Mouse (Mus musculus): ENCODE results near the gene Scn4b.

Scn4b gene

DNA sequence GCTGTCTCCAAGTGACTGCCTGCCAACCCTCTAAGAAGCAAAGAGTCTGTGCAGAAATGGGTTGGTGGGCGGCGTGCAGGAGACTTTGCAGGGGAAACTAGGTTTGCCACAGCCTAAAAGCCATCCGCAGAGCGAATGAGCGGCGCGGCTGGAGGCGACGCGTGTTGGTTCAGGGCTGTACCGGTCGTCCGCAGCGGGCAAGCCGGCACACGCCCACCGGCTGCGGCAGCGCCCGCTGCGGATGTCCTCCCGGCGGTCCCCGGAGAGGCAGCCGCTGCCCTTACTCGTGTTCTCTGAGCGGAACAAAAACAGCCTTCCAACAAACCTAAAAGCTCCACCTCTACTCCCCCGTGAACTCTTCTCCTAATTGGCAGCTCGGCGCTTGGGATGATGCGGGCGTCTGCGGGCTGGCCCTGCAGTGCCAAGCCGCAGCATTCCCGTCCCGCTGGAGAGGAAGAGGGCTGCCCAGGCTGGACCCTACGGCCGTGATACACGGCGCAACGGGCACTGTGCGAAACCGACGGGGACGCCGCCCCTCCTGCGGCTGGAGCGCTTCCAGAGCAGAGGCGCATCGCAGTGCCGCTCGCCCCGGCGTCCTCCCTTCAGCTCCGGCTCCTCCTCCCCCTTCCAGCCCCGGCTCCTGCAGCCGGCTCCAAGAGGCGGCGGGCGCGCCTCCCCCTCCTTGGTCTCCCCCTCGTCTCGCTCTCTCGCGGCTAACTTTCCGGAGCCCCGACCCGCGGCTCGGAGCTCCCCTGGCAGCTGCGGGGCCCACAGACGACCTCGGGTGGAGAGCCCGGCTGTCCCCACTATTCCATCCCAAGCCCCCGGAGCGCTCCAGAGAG is at the start of gene Scn4b:
TSS of gene Scn4b (plus strand) at position 205 of the 842 bp plus-strand sequence.
- no peak for DNase-seq (ENCODE audit: low read depth)

DNA sequence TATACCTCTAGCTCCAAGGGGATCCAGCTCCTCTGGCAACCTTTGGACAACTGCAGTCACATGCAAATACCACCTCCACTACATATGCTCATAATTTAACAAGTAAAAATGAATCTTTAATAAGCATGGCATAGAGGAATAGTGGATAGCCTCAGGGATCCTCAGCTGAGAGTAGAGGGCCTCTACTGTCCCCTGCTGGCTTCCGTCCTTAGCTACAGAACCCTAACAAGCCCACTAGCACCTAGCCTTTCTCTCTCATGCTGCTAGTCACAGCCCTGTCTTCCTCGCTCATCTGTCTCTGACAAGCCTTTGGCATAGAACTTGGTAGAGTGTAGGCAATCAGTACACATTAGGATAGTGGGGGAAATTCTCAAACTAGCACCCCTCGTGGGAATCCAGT is 47.4 kb upstream of the Scn4b start:
- no peak for DNase-seq (ENCODE audit: low read depth)

DNA sequence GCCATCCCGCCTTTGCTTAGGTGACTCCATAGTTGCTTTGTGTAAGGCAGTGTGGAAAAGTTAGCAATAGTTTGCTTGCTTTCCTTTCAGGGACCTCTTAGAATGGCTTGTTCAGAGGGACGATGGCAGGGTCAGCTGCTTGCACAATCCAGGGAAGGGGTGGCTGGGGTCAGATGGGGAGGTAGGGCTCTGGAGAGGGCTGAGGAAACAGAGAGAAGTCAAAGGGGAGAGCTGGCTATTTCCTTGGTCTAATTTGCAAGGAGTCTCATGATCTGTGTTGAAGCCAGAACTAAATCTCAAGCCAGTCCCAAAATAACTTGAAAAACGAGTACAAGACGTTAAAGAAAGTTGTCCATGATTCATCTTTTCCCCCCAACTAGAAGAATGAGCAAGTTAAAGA is 45.6 kb upstream of the Scn4b start:
- no peak for DNase-seq (ENCODE audit: low read depth)

DNA sequence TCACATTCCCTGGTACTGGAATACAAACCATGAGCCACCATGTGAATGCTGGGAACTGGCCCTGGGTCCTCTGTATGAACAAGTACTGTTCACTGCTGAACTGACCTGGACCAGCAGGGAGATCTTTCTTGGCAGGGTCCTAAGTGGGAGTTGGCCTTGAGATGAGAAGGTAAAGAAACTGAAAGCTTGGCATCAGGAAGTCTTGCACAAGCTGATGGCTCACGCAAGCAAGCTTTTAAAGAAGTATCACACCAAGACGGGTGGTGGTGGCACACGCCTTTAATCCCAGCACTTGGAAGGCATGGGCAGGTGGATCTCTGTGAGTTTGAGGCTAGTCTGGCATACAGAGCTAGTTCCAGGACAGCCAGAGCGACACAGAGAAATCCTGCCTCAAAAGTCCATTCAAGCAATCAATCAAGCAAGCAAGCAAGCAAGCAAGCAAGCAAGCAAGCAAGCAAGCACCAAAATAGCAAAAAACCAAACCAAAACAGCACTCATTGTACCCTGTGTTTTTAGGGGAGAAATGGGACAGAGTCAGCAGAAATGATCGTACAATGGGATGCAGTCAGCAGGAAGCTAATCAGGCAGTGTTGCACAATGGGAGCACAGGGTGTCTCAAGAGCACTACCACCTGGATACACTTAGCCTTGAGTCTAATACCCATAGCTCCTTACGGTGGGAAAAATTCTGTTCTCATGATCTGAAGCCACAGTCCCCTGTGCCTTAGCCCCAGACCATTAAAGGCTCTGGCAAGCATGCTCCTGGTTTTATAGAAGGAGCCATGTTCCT is 42.9 kb upstream of the Scn4b start:
- DNase-seq (ENCODE audit: low read depth): no peak

DNA sequence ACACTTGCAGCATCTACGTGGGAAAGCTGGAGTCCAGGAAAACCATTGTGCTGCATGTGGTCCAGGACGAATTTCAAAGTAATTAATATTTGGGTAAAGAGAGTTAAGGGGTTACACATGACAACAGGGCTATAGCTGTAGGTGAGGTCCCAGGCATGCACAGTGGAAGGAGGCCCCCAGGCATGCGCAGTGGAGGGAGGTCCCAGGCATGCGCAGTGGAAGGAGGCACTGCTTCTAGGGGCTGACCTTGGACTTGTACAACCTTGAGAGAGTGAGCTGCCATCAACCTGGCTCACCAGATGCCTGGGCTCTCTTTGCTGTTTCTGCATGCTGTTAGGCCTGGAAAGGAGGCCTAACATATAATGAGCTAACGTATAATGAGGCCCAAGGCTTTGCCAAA is 40.3 kb upstream of the Scn4b start:
- DNase-seq (ENCODE audit: low read depth): no peak

DNA sequence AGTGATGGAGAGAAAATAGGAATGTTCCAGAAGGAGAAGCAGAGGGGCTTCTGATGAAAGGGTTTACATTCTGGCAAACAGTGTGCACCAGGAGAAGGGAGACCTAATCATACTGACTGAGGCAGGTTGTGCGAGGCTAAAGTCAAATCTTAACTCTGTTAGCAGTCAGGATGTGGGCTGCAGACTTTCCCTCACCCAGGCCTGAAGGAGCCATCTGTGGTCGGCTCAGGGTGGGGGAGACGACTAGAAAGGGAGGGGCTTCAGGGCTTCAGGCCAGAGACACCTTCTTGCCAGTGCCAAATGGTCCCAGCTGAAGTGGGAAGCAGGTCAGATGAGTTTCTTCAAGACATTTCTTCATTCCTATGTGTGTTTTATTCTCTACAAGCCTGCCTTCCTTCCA is 39.8 kb upstream of the Scn4b start:
- no peak for DNase-seq (ENCODE audit: low read depth)

DNA sequence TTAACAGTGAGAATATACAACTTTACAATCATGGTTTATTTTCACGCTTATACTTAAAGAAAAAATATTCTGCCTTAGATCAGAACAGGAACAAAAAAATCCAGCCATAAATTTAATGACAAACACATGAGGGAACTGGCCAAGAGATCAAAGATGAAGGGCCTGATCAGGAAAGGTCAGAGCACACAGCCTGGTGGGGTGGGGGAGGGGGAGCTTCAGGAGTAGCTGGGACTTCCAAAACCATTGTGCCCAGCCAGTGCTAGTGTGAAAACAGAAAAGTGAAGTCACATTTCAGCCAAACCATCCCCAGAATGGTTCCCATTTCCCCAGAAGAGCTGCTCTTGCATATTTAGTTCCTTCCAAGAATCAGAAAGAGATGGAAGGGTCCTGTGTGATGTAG is 35.7 kb upstream of the Scn4b start:
- no peak for DNase-seq (ENCODE audit: low read depth)

DNA sequence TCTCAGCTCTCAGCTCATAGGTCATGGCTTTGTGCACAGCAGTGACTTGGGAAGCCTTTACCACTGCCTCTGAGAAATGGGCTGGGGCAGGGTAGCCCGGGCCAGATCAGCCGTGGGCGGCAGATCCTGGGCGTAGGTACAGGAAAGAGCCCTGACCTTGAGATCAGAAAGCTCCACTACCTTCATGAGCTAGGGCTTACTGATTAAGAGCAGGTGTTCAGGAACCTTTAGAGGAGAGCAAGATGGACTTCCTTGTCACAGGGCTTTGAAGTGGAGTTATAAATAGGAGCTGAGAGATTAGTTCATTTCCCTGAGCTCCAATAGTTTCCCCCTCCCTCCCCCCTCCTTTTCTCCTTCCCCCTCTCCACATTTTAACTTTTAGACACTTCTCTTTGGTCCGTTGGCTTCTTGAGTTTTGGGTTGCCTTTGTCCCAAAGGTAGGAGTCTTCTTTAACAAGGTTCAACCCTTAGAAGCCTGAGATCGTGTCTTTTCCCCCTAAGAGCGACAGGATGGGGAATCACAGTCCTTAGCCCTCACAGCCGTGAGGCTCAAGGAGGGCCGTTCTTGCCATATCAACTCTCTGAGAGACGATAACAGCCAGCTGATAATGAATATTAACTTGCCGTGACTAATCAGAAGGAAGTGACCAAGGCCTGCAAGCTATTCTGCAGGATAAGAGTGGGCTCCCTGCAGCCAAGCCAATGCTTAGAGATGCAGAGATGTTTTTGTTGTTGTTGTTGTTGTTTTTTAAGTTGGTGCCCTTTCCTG is 34.8 kb upstream of the Scn4b start:
- DNase-seq (ENCODE audit: low read depth): no peak

DNA sequence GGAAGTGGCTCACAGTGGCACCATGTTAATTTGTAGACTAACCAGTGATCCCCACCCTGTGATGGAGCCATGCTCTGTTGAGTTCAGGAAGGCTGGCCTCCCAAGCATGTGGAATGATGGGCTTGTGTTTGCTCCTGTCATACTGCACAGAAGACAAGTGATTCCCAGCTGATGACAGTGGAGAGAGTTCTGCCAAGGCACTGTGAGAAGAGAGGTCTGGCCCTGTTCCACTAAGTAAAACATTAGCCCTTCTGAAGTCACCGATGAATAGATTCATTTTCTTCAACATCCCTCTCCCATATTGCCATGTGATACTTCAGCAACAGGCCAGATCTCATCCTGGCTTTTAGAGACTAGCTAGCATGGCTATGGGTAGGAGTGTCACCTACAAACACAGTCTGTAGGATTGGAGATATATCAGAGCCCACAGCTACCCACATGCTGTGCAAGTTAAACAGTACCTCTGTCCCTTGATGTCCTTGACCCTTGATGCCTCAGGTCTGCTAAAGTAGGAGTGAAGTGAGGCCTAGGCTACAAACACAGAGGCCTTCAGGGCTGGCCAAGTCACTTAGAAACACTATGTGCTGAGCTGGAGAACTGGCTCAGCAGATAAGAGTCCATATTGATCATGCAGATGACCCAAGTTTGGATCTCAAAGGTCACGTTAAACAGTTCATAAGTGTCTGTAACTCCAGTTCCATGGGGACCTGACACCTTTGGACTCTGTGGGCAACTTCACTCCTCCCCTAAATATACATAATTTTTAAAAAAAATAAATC is 32.4 kb upstream of the Scn4b start:
- DNase-seq (ENCODE audit: low read depth): no peak

DNA sequence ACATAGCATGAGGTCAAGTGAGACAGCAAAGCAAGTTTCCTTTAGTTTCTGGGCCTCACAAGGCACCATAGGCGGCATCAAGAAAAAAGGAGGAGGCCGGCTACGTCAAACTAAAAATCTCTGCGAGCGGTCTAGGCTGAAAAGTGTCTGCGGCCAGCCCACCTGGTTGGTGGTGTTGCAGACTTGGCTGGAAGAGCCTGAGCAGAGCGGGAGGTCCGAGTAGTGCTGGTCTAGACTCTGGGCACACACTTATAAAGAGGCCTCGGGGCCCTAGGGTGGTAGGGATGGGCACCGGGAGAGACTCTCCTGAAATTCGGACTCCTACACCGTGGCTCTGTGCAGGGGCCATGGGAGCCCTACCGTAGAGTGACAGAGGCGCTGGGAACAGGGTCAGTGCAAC is 22.5 kb upstream of the Scn4b start:
- no peak for DNase-seq (ENCODE audit: low read depth)

DNA sequence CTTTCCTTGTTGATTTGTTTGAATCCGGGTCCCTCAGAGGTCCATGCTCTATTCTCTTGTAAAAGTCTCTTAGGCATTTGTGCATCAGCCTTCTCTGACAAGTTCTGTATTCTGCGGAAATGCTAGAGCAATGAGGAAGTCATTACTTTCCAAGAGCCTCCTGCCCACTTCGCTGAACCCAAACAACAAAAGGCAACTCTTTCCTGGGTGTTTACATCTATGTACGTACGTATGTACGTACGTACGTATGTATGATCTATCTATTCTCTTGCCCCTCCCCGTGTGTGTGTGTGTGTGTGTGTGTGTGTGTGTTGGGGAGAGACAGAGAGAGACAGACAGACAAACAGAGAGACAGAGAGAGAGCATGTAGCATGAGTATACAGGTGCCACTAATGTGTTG is 21.4 kb upstream of the Scn4b start:
- DNase-seq (ENCODE audit: low read depth): no peak

DNA sequence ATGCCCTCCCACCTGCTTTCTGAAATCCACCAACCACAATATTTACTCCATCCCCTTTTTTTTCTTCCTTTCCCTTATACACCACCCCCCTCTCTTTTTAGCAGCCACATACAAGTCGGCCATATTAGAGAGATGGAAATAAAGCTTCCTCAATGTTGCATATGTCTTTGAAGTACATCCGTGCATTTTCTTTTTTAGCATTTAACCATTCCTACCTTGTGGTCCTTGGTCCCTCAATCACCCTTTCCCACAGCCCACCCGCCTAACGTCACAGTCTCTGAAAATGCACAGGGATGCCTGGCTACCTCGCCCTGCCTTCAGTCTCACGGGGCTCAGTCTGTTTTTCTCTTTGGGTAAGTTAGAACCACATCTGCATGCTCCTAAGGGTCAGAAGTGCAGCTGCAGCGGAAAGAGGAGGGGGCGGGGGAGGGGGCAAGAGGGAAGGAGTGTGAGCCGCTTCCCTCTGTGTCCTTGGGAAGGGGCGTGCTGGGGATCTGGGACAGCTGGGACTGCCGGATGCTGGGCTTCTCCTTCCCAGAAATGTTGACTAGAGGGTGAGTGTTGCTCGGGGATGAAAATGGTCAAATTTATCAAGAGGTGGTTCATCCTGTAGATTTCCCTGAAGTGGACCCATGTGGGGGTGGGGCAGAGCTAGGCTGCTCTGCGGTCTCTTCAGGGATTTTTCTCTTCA is 20.3 kb upstream of the Scn4b start, which contains the start of gene Scn2b:
TSS of gene Scn2b (plus strand) at position 42 of the 691 bp plus-strand sequence.
- no peak for DNase-seq (ENCODE audit: low read depth)

DNA sequence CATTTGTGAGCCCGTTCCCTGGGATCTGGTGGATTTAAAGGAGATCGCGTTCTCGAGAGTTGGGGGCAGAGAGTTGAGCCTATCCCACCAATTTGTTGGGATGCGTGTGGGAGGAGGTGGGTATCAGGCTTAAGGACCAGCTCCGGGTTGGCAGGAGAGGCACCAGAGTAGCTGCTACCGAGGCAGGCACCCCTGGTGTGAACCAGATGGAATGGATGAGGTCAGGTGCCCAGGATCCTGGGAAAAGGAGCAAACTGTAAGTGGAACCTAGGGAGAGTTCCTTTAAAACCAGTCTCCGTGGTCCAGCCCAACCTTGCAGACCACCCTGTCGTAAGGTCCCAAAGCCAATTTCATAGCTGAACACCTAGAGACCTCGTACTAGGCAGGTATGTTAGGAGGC is 19.6 kb upstream of the Scn4b start:
- no peak for DNase-seq (ENCODE audit: low read depth)

DNA sequence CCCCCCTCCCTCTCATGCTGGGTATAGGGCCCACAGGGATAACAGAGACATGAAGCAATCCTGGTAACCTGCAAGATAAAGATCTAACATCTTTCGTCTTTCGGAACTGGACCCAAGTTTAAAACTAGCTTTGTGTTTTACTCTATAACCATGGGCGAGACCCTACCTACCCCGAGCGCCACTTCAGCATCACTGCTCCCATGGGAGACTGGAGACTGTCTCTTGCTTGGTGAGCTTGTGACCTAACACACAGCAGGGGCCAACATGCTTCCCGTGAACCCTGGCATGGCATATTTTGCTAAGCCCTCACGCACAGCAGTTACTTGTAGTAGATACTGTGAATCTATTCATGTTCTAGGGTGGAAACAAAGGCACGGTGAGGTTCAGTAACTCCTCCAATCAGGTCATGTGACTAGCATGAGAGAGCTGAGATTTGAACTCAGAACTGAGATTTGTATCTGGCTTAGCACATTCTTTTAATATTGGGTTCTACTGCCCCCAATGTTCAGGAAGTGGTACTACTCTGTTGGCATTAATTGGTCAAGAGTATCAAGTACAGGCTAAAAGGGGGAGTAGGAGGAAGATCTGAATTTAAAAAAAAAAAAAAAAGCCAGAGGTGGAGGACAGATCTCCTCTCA is 18.8 kb upstream of the Scn4b start:
- DNase-seq (ENCODE audit: low read depth): no peak

DNA sequence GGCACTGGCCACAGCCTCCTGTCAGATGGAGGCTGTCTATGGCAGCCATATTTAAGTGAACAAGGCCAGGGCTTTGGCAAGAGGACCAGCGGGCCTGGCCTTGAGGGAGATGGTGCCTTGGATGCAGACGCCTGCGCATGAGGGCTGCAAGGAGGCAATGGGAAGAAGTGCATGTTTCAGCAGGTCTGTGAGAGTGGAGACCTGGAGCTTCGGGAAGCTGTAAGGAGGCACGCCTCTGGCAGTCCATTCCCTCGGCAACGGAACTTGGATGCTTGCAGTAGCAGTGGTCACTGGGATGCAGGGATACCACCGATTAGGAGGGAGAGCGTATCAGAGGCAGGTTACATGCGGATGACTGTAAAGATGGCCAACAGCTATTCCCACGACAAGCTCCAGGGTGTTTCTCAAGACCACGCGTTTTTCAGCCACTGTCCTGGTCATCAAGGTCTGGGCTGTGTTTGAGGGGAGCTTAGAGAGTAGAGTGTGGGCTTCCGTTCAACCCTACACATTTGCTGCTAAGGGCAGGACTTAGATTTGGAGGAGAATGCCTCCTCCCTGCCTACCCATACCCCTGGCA is 18.2 kb upstream of the Scn4b start:
- no peak for DNase-seq (ENCODE audit: low read depth)

DNA sequence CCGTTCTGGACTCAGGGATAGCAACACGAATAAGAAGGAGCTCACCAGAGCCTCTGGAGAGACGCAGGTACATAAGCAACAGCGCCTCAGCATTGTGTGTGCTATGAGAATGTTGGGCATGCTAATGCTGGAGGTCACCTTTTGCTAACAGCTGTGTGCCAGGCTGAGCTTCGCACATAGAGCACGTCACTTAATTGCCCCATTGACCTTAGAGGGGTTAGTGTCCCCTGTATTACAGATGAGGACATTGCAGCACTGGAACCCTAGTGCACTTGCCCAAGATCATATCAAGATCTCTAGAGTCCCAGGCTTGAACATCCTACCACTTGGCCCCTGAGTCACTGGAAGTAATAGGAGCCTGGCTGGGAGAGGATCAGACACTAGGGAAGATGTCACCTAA is 17.6 kb upstream of the Scn4b start:
- no peak for DNase-seq (ENCODE audit: low read depth)

DNA sequence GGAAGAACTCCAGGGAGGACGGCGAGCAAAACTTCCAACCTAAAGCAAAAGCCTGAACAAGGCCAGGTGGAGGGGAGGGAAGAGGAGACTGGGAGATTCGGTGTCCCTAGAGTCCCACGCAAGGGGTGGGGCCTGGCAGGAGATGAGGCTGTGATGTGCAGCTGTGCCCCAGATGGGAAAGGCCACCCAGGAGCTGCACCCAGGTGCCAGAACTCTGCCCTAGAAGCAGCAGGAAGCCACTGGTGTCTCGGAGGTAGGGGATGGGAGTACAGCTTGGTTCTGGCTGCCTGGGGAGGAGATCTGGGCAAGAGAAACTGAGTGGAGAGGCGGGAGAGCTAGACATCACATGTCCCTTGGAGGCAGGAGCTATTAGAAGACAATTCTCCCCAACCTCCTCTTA is 17.2 kb upstream of the Scn4b start:
- no peak for DNase-seq (ENCODE audit: low read depth)

DNA sequence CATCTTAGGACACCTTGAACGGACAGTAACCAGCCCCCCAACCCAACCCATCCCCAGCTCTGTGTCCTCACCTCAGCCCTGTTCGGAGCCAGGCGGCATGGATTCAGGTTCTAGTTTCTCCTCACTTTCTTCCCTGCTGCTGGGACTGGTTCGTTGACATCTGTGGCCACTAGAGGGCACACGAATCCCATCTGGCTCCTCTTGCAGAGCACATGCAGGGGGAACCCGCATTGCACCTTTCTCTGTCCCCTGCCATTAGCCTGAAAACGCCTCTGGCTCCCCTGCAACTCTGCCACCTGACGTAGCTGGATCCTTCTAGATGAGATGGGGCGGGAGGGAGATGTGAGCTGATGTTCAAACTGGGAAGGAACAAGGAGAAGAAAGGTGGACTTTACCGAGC is 16.4 kb upstream of the Scn4b start:
- DNase-seq (ENCODE audit: low read depth): peak; percentile 62

DNA sequence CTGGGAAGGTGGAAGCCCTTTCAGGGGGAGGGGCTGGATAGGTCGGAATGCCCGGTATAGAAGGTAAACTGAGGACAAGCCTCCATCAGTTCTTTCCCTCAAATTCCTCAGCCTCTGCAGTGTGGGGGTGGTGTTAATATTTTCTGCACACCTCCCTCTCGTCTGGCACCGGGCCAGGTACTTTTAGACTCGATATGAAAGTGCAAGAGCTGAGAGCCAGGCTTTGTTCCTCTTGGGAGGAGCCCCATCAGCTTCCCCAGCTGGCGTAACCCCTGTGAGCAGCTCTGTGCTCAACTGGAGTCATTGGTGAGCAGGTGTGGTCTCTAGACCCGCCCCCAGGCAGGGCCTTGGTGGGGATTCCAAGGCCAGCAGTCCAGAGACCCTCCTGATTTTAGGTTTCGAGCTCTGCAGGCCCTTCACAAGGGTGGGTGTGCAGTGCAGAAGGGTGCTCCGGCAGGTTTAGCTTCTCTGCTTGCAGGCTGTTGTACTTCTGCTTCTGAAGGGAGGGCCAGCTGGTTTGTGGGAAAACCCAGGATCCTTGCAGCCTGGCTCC is 15.9 kb upstream of the Scn4b start:
- DNase-seq (ENCODE audit: low read depth): no peak

DNA sequence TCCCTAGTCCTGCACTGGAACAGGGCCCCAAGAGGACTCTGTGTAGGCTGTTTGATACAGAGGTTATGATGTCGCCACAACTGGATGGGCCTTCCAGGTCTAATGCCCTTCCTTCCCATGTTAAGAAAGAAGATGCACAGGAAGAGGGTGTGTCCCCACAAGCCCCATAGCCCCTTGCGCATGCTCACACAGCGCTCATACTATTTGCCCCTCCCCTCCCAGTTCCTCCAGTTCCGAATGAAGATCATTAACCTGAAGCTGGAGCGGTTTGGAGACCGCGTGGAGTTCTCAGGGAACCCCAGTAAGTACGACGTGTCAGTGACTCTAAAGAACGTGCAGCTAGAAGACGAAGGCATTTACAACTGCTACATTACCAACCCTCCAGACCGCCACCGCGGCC is 13.0 kb upstream of the Scn4b start:
- DNase-seq (ENCODE audit: low read depth): no peak
